Comparison of ENCODE assay signal across 17 mouse cellular contexts in genomic region chr5:32034475-32035054, GRCm38 (mm10).
A peak's percentile ranks its signal among the peaks of the same experiment; 100 is the strongest.
DNase-seq lines count a peak whose midpoint lies in the region; ATAC-seq and TF ChIP-seq lines count a peak whose summit lies in the region.
"Had no signal": no experiment of that assay in that cellular context is flagged by ENCODE, and none has a peak within 500 bp of the region (broad histone marks: within the 10 kb centered on the region; RNA-seq: fewer than 3 reads in every experiment).

No protein-coding gene starts in this region.

- H3K27me3 ChIP-seq in small intestine, adult 2 months (ENCODE audit: control insufficient read depth, insufficient read depth, low read length), result no peaks in the 10 kb centered on the region
- no peaks in the 10 kb centered on the region for H3K27me3 ChIP-seq in forebrain, embryonic 10.5 days (ENCODE audit: poor library complexity, severe bottlenecking)
- H3K27me3 ChIP-seq: CH12.LX; heart, embryonic 13.5 days; liver, embryonic 13.5 days; midbrain, embryonic 15.5 days; neural tube, embryonic 12.5 days had no signal

- peak overlapping the region; percentile 74; the same call in 1 of the 2 replicates for H3K27ac ChIP-seq in layer of hippocampus, adult 2 months
- H3K27ac ChIP-seq in small intestine, adult 2 months (ENCODE audit: insufficient read depth, low read depth, low read length), result peak overlapping the region; percentile 6; the same call in 1 of the 2 replicates
- H3K27ac ChIP-seq in forebrain, embryonic 10.5 days, result no peak overlapping the region
- H3K27ac ChIP-seq: heart, embryonic 13.5 days; liver, embryonic 13.5 days; midbrain, embryonic 15.5 days; neural tube, embryonic 12.5 days had no signal

- H3K9me3 ChIP-seq in forebrain, embryonic 10.5 days, result no peaks in the 10 kb centered on the region
- H3K9me3 ChIP-seq: heart, embryonic 13.5 days; liver, embryonic 13.5 days; midbrain, embryonic 15.5 days; neural tube, embryonic 12.5 days had no signal

- no peaks in the 10 kb centered on the region for H3K36me3 ChIP-seq in small intestine, adult 2 months (ENCODE audit: control insufficient read depth, insufficient read depth, low read length)
- H3K36me3 ChIP-seq in forebrain, embryonic 10.5 days (replicated peaks), result no peaks in the 10 kb centered on the region
- H3K36me3 ChIP-seq: heart, embryonic 13.5 days; liver, embryonic 13.5 days; midbrain, embryonic 15.5 days; neural tube, embryonic 12.5 days had no signal

- peak; percentile 59 for DNase-seq in adrenal gland, adult 2 months
- no peak for DNase-seq in adrenal gland, adult 18-20 months (ENCODE audit: low spot score in 2 of 2)
- DNase-seq in layer of hippocampus, adult 2 months (ENCODE audit: low spot score in 2 of 2), result no peak
- no peak for DNase-seq in layer of hippocampus, adult 18-20 months (ENCODE audit: low spot score in 2 of 2)
- peak; percentile 23 for DNase-seq in lung, adult 2 months
- DNase-seq in forebrain, embryonic 10.5 days (ENCODE audit: extremely low spot score, low spot score), result no peak
- DNase-seq: cerebellum, adult 9-11 months; embryo, embryonic 11 days; liver, embryonic 13.5 days; right cerebral cortex, postnatal 4 days had no signal

- ATAC-seq in erythroblast, adult 5-6 weeks (replicated peaks; ENCODE audit: low FRiP score, poor library complexity, severe bottlenecking), result no peak
- ATAC-seq: inflammation-experienced regulatory T-cells, adult 6 months; midbrain, embryonic 15.5 days had no signal

- H3K4me1 ChIP-seq in lung, adult 2 months (ENCODE audit: control insufficient read depth, insufficient read depth, low read length), result peaks cover 10% of the 10 kb centered on the region
- peaks cover 33% of the 10 kb centered on the region for H3K4me1 ChIP-seq in small intestine, adult 2 months (ENCODE audit: control insufficient read depth, insufficient read depth, insufficient read length, low read length)
- peaks cover 13% of the 10 kb centered on the region for H3K4me1 ChIP-seq in forebrain, embryonic 10.5 days
- H3K4me1 ChIP-seq: midbrain, embryonic 15.5 days; neural tube, embryonic 12.5 days had no signal

- no peak for TF ChIP-seq POLR2A in lung, adult 2 months (IDR thresholded peaks at IDR 0.05; ENCODE audit: borderline replicate concordance, extremely low read depth, low read depth, low read length)
- no peak for TF ChIP-seq POLR2A in small intestine, adult 2 months (IDR thresholded peaks at IDR 0.05; ENCODE audit: low read depth, low read length)

- 64% methylated on average over 8 of the region's 8 CpGs for WGBS in lung, adult 2 months
- 84% methylated on average over 8 of the region's 8 CpGs for WGBS in small intestine, adult 2 months
- 91% methylated on average over 8 of the region's 8 CpGs for WGBS in forebrain, embryonic 10.5 days

- H3K4me3 ChIP-seq in layer of hippocampus, adult 2 months, result no peak overlapping the region
- no peak overlapping the region for H3K4me3 ChIP-seq in lung, adult 2 months (replicated peaks; ENCODE audit: extremely low read depth, low read depth, low read length)
- no peak overlapping the region for H3K4me3 ChIP-seq in small intestine, adult 2 months (ENCODE audit: low read depth, low read length)
- H3K4me3 ChIP-seq in forebrain, embryonic 10.5 days, result no peak overlapping the region
- H3K4me3 ChIP-seq: heart, embryonic 13.5 days; liver, embryonic 13.5 days; midbrain, embryonic 15.5 days; neural tube, embryonic 12.5 days had no signal

- no peak for TF ChIP-seq CTCF in layer of hippocampus, adult 2 months (conservative IDR thresholded peaks at IDR 0.05)
- no peak for TF ChIP-seq CTCF in lung, adult 2 months (IDR thresholded peaks at IDR 0.05; ENCODE audit: insufficient read depth, low read length)
- no peak for TF ChIP-seq CTCF in small intestine, adult 2 months (IDR thresholded peaks at IDR 0.05; ENCODE audit: extremely low read depth, insufficient read length, insufficient replicate concordance, low read depth, low read length)

Comparison
In these comparisons a context has a peak if more than half of its experiments do, and no peak if none do; other contexts are left out.
1. DNase-seq: peak in adrenal gland, adult 2 months (single experiment) and lung, adult 2 months (single experiment); none in adrenal gland, adult 18-20 months (0 of 2), layer of hippocampus, adult 2 months (0 of 2), layer of hippocampus, adult 18-20 months (0 of 2) and forebrain, embryonic 10.5 days (single experiment).